Mouse (Mus musculus): ENCODE measurements around the gene Cyb5r3. TPM values are rescaled to one million over a fixed set of nuclear protein-coding genes. Genes with fewer than 3 reads are reported as not detected.

Gene Cyb5r3
- 96.1 TPM for polyA plus RNA-seq (2017; shearing (Covaris generic))

DNA sequence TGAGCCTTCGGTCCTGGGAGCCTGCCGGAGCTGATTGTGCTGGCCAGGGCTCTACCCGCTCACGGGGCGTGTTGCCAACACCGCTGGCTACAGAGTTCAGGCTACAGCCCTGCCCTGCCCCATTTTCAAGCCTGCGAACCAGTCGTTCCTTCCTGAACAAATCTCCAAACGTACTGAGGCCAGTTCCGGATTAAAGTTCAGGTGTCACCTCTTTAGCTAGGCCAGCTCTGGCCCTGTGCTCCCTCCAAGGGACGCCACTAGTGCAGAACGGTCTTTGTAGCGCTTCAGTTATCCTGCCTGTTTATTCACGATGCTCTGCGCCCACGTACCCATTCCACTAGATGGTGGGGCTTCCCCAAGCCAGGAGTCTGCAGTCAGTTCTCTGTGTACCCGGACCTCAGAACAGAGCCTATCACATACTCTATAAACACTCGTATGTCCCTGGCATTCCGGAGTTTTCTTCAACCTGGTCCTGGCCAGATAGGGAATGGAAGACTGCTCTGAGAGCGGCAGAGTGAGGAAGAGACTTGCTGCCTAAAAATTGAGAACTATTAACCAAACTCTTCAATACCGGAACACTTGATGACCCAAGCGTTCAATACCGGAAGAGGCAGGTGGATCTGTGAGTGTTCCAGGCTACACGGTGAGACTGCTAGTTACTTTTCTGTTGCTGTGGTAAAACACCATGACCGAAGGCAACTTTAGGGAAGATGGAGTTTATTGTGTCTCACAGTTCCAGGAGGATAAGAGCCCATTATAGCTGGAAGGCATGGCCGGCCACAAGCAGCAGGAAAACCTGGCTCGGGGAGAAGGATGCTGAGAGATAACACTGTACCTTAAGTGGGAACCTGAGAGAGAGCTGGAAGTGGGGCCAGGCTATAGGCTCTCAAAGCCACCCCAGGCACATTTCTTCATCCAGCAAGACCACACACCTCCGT, at the start of gene Cyb5r3:
Cyb5r3 (minus strand) TSS at position 101 of the 938 bp plus-strand sequence.

DNA sequence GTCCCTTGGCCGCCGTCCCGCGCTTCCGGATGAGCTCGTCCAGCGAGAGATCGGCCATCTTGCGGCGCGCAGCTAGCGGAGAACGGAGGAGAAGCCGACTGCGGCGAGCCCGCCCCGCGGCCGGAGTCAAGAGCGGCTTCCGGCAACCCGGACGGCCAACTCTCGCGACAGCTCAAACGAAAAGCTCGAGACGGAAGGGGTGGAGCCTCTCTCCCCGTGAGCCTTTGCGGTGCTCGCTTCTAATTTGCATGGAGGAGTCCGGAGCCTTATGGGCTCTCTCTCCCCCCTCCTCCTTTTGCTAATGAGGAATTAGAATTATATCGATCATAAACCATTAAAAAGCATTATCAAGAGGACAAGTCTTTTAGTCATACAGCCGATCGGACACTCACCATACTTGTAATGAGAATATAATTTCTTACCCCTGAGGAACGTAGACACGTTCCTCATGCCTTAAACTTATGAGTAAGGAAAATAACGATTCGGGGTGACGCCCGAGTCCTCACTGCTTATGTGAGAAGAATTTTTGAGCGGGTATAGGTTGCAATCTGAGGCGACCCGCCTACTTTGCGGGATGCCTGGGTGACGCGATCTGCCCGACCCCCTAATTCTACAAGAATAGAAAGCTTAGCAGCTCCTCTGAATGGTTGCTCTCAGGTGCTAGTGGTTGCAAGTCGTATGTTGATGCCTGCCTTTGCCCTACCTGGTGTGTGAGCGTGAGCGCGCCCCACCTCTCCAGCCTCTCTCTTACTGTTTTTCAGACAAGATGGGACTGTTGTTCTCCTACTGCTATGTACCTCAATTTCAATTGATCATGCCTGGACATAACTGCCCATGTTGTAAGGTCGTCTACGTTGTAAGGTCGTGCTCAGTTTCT, 23.0 kb downstream of the Cyb5r3 start, which contains the start of gene Poldip3:
Poldip3 (minus strand) TSS at position 189 of the 877 bp plus-strand sequence.

DNA sequence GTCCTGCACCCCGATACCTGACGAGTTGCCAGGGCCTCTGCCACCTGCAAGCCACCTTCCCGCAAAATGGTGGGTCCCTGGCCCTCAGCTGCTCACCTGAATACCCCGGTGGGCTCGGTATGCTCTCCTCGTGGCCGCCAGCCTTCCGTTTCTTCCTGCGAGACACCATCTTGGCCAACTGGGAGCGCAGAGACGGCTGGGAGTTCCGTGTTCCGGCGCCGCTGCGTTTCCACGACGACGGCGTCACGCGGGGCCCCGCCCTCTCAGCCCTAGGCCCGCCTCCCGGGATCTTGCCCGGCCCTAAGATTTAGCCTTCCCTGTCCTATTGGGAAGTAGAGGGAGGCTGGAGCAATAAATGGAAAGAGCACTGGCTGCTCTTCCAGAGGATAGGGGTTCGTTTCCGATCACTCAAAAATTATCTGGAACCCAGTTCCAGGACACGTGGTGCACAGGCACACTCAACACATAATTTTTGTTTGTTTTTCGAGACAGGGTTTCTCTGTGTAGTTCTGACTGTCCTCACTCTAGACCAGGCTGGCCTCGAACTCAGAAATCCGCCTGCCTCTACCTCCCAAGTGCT, 49.7 kb downstream of the Cyb5r3 start, which contains the start of gene Rrp7a:
Rrp7a (minus strand) TSS at position 236 of the 580 bp plus-strand sequence.

Other genes with a start within 250 kb of the Cyb5r3 start
- gene Tcf20, start 184.7 kb downstream of the Cyb5r3 start, polyA plus RNA-seq (2017; shearing (Covaris generic)), result 7.3 TPM
- gene Nfam1, start 139.3 kb downstream of the Cyb5r3 start, polyA plus RNA-seq (2017; shearing (Covaris generic)), result 0.11 TPM
- gene Serhl, start 83.1 kb downstream of the Cyb5r3 start, polyA plus RNA-seq (2017; shearing (Covaris generic)), result 51.6 TPM
- gene Rrp7a, start 49.8 kb downstream of the Cyb5r3 start, polyA plus RNA-seq (2017; shearing (Covaris generic)), result 78.3 TPM
- gene Poldip3, start 23.2 kb downstream of the Cyb5r3 start, polyA plus RNA-seq (2017; shearing (Covaris generic)), result 158 TPM
- not detected for gene A4galt, start 79.2 kb upstream of the Cyb5r3 start, polyA plus RNA-seq (2017; shearing (Covaris generic))
- 11.8 TPM for gene Arfgap3, start 177.7 kb upstream of the Cyb5r3 start, polyA plus RNA-seq (2017; shearing (Covaris generic))

Data from effector memory CD4-positive, alpha-beta T cell, adult 5 months (primary cell).